Mouse (Mus musculus): ENCODE measurements around the gene Trhr2. TPM values are rescaled to one million over a fixed set of nuclear protein-coding genes. Genes with fewer than 3 reads are reported as not detected.

Gene Trhr2
- total RNA-seq, 2 experiments from 2014 or later: 2.3 to 3.0 TPM

DNA sequence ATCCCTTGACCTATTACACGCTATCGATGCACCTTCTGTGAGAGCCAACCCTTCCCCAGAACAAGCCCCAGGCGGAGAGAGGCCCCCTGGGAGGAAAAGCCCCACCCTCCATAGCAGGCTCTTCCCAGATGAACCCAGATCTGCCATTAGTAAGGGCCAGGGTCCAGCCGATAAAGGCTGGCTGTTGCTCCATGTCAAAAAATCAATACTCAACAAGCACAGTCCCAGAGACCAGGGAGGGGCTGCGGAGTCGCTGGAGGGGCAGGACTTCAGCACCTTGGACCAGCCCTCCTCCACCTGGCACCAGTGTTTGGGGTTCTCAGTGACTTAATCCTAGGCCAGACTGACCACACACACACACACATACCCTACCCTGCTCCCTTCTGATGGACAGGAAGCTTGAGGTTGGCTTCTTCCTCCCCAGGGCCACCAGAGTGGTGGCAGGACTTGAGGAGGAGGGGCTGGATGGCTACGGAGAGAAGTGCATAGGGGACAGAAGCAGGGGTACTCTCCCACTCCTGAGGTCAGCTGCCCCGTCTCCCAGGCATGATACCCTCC is 42.5 kb downstream of the Trhr2 start:
- DNase-seq (ENCODE audit: low spot score in 2 of 2): no peak
- intact Hi-C loops (cut with DNase I): no loop called here

- intact Hi-C loops (cut with DNase I): no loop called here
- no peak for DNase-seq (ENCODE audit: low spot score in 2 of 2)
These were observed 44.1 kb downstream of the Trhr2 start for GRCm38 (mm10) chr8:122316402-122316801.

DNA sequence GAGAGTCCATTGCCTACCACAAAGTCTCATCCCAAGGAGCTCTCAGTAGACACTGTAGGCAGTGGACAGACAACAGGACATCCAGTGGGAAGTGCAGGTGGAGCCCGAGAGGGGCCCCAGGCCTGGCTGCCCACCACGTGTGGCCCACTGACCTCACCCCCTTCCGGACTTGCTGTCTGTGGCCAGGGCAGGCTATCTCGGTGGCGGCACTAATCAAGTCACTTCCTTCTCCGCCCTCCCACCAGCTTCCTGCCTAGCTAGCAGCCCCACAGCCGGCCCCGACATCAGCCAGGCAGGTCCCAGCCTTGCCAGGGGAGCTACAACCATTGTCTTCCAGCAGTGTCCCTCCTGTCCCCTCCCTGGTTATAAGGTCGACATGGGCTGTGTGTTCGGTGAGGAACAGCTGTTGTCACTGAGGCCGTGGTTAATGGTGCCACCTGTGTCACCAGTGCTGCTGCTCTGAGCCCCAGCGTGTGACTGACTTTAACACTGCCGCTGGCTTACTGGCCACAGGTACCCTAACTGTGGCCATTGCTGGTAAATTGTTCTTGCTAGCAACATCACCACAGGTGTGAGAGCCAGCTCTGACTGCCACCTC is 45.5 kb downstream of the Trhr2 start:
- intact Hi-C loops (cut with DNase I): no loop called here
- no peak for DNase-seq (ENCODE audit: low spot score in 2 of 2)

- no peak for DNase-seq (ENCODE audit: low spot score in 2 of 2)
- intact Hi-C loops (cut with DNase I): no loop called here
These were observed 47.2 kb downstream of the Trhr2 start for GRCm38 (mm10) chr8:122313310-122313709.

DNA sequence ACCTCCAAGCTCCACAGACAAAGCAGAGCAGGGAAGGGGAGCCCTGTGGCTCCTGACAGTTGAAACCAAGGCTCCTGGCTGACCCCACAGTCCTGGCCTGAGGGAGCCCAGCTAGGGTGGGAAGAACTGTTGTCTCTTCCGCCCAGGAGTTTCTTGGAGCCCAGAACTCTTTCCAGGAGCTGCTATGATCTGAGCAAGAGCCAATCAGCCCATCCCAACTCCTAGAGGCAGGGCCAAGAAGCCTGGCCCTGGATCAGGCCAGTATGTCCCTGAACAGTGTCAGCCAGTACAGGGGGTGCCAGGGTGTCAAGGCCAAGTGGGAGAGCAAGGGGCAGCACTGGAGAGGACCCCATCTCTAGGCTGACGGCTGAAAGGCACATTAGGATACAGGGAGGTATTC is 48.0 kb downstream of the Trhr2 start:
- intact Hi-C loops (cut with DNase I): no loop called here

DNA sequence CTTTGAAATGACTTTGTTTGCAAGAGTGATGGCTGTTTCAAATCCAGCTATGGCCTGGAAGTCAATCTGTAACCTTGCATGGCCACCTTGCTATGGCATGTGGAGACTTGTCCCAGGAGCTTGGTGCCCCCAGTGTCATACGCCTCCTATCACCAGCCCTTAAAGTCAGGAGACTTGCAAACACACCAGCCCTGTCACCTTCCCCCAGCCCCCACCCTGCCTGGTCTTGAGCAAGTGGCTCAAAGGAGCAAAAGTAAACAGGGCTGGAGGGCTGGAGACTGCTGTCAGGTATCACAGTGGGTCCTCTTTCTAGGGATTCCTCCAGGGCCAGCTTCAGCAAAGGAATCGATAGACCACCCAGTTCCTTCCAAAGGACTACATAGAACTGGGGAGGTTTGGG is 49.4 kb downstream of the Trhr2 start:
- intact Hi-C loops (cut with DNase I): no loop called here
- DNase-seq (ENCODE audit: low spot score in 2 of 2): no peak

More for the DNA sequence above, 48.0 kb downstream of the Trhr2 start:
- DNase-seq (ENCODE audit: low spot score in 2 of 2): no peak

- intact Hi-C loops (cut with DNase I): no loop called here
- no peak for DNase-seq (ENCODE audit: low spot score in 2 of 2)
These were observed 51.3 kb downstream of the Trhr2 start for GRCm38 (mm10) chr8:122309272-122309671.

DNA sequence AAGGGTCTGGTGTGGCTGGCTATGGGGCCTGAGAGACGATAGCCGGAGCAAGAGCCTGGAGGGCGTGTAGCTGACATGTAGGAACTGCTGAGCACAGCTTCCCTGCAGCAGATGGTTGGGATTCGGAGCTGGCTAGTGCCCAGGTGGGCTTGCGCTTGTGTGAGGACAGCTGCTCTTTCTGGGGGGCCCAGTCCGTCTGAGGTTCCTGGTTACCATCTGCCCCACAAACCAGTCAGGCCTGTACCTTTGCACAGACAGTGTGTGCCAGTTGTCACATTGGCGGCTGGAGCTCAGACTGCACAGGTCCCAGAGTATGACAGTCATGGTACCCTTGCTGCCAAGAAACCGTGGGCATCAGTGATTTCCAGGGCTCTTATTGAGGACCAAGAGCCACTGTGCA is 52.7 kb downstream of the Trhr2 start:
- no peak for DNase-seq (ENCODE audit: low spot score in 2 of 2)
- intact Hi-C loops (cut with DNase I): no loop called here

Other genes starting within 250 kb of the Trhr2 start
- 10 to 100 TPM; 20.4 to 25.2 TPM for gene Zfpm1, start 78.6 kb downstream of the Trhr2 start, total RNA-seq (2021)
- 10 to 100 TPM; 36.0 to 39.4 TPM for gene Zc3h18, start 15.9 kb upstream of the Trhr2 start, total RNA-seq (2021)
- not detected for gene Il17c, start 61.3 kb upstream of the Trhr2 start, total RNA-seq (2021)
- 1 to 10 TPM; 8.6 to 9.9 TPM for gene Cyba, start 72.2 kb upstream of the Trhr2 start, total RNA-seq (2021)
- gene Mvd, start 82.7 kb upstream of the Trhr2 start, total RNA-seq (2021): 10 to 100 TPM; 32.7 to 34.4 TPM
- gene Snai3, start 100.0 kb upstream of the Trhr2 start, total RNA-seq (2021): not detected
- 10 to 100 TPM; 22.4 to 23.2 TPM for gene Rnf166, start 115.3 kb upstream of the Trhr2 start, total RNA-seq (2021)
- gene Ctu2, start 115.4 kb upstream of the Trhr2 start, total RNA-seq (2021): 10 to 100 TPM; 23.9 to 30.9 TPM
- 10 to 100 TPM; 10.1 to 12.2 TPM for gene Piezo1, start 190.6 kb upstream of the Trhr2 start, total RNA-seq (2021)
- 1 to 10 TPM; 2.2 to 3.5 TPM for gene Cdt1, start 207.3 kb upstream of the Trhr2 start, total RNA-seq (2021)
- 10 to 100 TPM; 73.7 to 81.1 TPM for gene Aprt, start 216.2 kb upstream of the Trhr2 start, total RNA-seq (2021)

Data from left cerebral cortex, postnatal 14 days (tissue).